Comparison of ENCODE assay signal across 8 mouse cellular contexts in the genomic region with DNA sequence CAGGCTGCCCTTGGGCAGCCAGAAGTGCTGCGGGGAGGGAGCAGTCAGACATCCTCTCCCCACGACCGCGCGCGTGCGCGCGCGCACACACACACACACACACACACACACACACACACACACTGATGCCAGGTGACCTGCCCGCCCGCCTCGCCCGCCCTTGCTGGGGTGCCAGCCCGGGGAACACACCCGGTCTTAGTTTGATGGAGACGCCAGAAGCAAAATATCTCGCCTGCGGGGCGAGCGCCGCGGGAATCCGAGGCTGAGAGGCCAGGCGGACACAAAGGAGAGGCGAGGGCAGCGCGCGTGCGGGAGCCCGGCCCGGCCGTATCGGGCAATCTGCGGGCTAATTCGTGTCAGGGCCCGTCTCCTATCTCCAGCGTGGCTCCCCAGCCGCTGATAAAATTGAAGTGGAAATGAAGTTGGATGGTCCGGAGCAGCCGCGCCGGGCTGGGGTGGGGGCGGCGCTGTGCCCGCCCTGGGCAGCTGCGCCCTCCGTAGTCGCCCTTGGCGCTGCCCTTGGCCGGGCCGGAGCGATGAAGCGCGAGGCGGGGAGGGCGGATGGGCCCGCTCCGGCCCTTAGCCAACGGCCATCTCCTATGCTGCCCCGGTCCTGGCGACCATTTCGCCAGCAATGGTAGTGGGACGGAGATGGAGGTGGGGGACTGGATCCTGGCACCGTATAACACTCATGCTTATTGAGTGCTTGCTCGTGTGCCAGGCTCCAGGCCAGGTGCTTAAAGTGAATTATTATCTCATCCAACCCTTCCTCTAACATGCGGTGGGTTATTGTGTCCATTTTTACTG.
DNase-seq lines count a peak whose midpoint lies in the region; ATAC-seq and TF ChIP-seq lines count a peak whose summit lies in the region.

No protein-coding gene starts in this region.

- TF ChIP-seq POLR2A in kidney, adult 2 months (IDR thresholded peaks at IDR 0.05; ENCODE audit: low read depth, low read length), result no peak
- TF ChIP-seq POLR2A in thymus, adult 2 months (IDR thresholded peaks at IDR 0.05; ENCODE audit: control insufficient read depth, extremely low read depth, insufficient read depth, low read length, poor library complexity), result no peak

- no peak for TF ChIP-seq CTCF in kidney, adult 2 months (conservative IDR thresholded peaks at IDR 0.05; ENCODE audit: insufficient read depth, insufficient read length, low read depth, low read length)
- no peak for TF ChIP-seq CTCF in forebrain, postnatal 0 days (IDR thresholded peaks at IDR 0.05; ENCODE audit: low read depth)
- no peak for TF ChIP-seq CTCF in thymus, adult 2 months (IDR thresholded peaks at IDR 0.05; ENCODE audit: borderline replicate concordance, control insufficient read depth, extremely low read depth, insufficient read depth, low read length, poor library complexity)

- peak; percentile 67 for ATAC-seq in forebrain, postnatal 0 days
- peak; percentile 76 for ATAC-seq in kidney, embryonic 14.5 days (ENCODE audit: low FRiP score, low TSS enrichment)
- peak; percentile 74 for ATAC-seq in midbrain, embryonic 11.5 days (ENCODE audit: low FRiP score)

- H3K27me3 ChIP-seq in kidney, adult 2 months (replicated peaks; ENCODE audit: control insufficient read depth, insufficient read depth, low read length), result no peaks in the 10 kb centered on the region
- H3K27me3 ChIP-seq in forebrain, postnatal 0 days (ENCODE audit: insufficient read depth, low read length), result no peaks in the 10 kb centered on the region; the same call in none of the 2 replicates
- H3K27me3 ChIP-seq in kidney, embryonic 14.5 days (ENCODE audit: control insufficient read depth, insufficient read depth, low read length), result peaks cover 19% of the 10 kb centered on the region; the same call in 1 of the 2 replicates
- H3K27me3 ChIP-seq in midbrain, embryonic 11.5 days (ENCODE audit: control insufficient read depth, insufficient read depth, low read length), result peaks cover 27% of the 10 kb centered on the region
- no peaks in the 10 kb centered on the region for H3K27me3 ChIP-seq in thymus, adult 2 months (ENCODE audit: control insufficient read depth, insufficient read depth, low read length)

- H3K4me2 ChIP-seq in forebrain, postnatal 0 days (ENCODE audit: low read depth), result peak overlapping the region; percentile 91
- H3K4me2 ChIP-seq in kidney, embryonic 14.5 days (replicated peaks; ENCODE audit: low read depth, low read length), result peak overlapping the region; percentile 69
- peak overlapping the region; percentile 70 for H3K4me2 ChIP-seq in midbrain, embryonic 11.5 days

- 2% methylated on average over 67 of the region's 67 CpGs for whole genome bisulfite sequencing in kidney, adult 2 months
- 2% methylated on average over 63 of the region's 67 CpGs for WGBS in forebrain, postnatal 0 days
- 2% methylated on average over 67 of the region's 67 CpGs for WGBS in kidney, embryonic 14.5 days
- WGBS in midbrain, embryonic 11.5 days, result 3% methylated on average over 59 of the region's 67 CpGs
- WGBS in thymus, adult 2 months, result 9% methylated on average over 66 of the region's 67 CpGs

- H3K4me1 ChIP-seq in kidney, adult 2 months (ENCODE audit: control insufficient read depth, insufficient read depth, low read length), result no peaks in the 10 kb centered on the region
- peaks cover 11% of the 10 kb centered on the region; the same call in 1 of the 2 replicates for H3K4me1 ChIP-seq in forebrain, postnatal 0 days (ENCODE audit: insufficient read depth)
- H3K4me1 ChIP-seq in kidney, embryonic 14.5 days (ENCODE audit: control insufficient read depth, insufficient read depth, low read length), result peaks cover 4% of the 10 kb centered on the region; the same call in 1 of the 2 replicates
- peaks cover 5% of the 10 kb centered on the region; the same call in 1 of the 2 replicates for H3K4me1 ChIP-seq in midbrain, embryonic 11.5 days (ENCODE audit: control insufficient read depth, insufficient read depth, low read length)
- no peaks in the 10 kb centered on the region for H3K4me1 ChIP-seq in thymus, adult 2 months (replicated peaks; ENCODE audit: control insufficient read depth, insufficient read depth, low read length)

- DNase-seq in kidney, adult 2 months, result peak; percentile 26
- no peak for DNase-seq in kidney, adult 8-10 months
- peak; percentile 59 to 73 for DNase-seq in cerebellum, adult 18-20 months
- peak; percentile 61 for DNase-seq in forebrain, postnatal 0 days
- peak; percentile 97 for DNase-seq in midbrain, embryonic 11.5 days (ENCODE audit: low spot score, missing footprints)
- no peak for DNase-seq in urinary bladder, postnatal 36 days (ENCODE audit: low spot score in 2 of 2)
- no peak for DNase-seq in thymus, adult 2 months

- no peaks in the 10 kb centered on the region for H3K36me3 ChIP-seq in kidney, adult 2 months (ENCODE audit: control insufficient read depth, insufficient read depth, low read length)
- no peaks in the 10 kb centered on the region for H3K36me3 ChIP-seq in forebrain, postnatal 0 days (ENCODE audit: insufficient read depth)
- no peaks in the 10 kb centered on the region for H3K36me3 ChIP-seq in kidney, embryonic 14.5 days (ENCODE audit: control insufficient read depth, insufficient read depth, low read length)
- H3K36me3 ChIP-seq in midbrain, embryonic 11.5 days (ENCODE audit: control insufficient read depth, insufficient read depth, low read length), result no peaks in the 10 kb centered on the region
- no peaks in the 10 kb centered on the region for H3K36me3 ChIP-seq in thymus, adult 2 months (ENCODE audit: control insufficient read depth, insufficient read depth, low read length)

- peak overlapping the region; percentile 83 for H3K9ac ChIP-seq in forebrain, postnatal 0 days
- peak overlapping the region; percentile 57 for H3K9ac ChIP-seq in kidney, embryonic 14.5 days (ENCODE audit: low read depth, low read length)
- peak overlapping the region; percentile 73 for H3K9ac ChIP-seq in midbrain, embryonic 11.5 days (ENCODE audit: low read length)

- H3K27ac ChIP-seq in kidney, adult 2 months (ENCODE audit: insufficient read depth, low read depth, low read length), result 0 out of 2 replicates have a peak overlapping the region, but pooled peaks have one; percentile 10
- no peak overlapping the region; the same call in 1 of the 2 replicates for H3K27ac ChIP-seq in forebrain, postnatal 0 days (ENCODE audit: low read depth, low read length)
- H3K27ac ChIP-seq in kidney, embryonic 14.5 days (ENCODE audit: low read depth, low read length), result no peak overlapping the region
- H3K27ac ChIP-seq in midbrain, embryonic 11.5 days (ENCODE audit: low read depth, low read length), result 0 out of 2 replicates have a peak overlapping the region, but pooled peaks have one; percentile 25
- H3K27ac ChIP-seq in thymus, adult 2 months (ENCODE audit: control insufficient read depth, insufficient read depth, low read length), result no peak overlapping the region

- peak overlapping the region; percentile 24; the same call in 1 of the 2 replicates for H3K4me3 ChIP-seq in kidney, adult 2 months (ENCODE audit: insufficient read depth, low read depth, low read length)
- peak overlapping the region; percentile 57 for H3K4me3 ChIP-seq in forebrain, postnatal 0 days (ENCODE audit: low read depth, low read length)
- H3K4me3 ChIP-seq in kidney, embryonic 14.5 days (ENCODE audit: low read length), result peak overlapping the region; percentile 41
- H3K4me3 ChIP-seq in midbrain, embryonic 11.5 days (ENCODE audit: low read depth, low read length), result peak overlapping the region; percentile 39
- H3K4me3 ChIP-seq in thymus, adult 2 months (ENCODE audit: control insufficient read depth, insufficient read depth, low read length), result no peak overlapping the region

- H3K9me3 ChIP-seq in forebrain, postnatal 0 days (ENCODE audit: low read length), result no peaks in the 10 kb centered on the region
- 0 out of 2 replicates have a peak, but pooled peaks cover 4% of the 10 kb centered on the region for H3K9me3 ChIP-seq in kidney, embryonic 14.5 days (ENCODE audit: control insufficient read depth, low read length)
- H3K9me3 ChIP-seq in midbrain, embryonic 11.5 days (ENCODE audit: control insufficient read depth, low read length), result no peaks in the 10 kb centered on the region; the same call in 1 of the 2 replicates

Comparison
In these comparisons a context has a peak if more than half of its experiments do, and no peak if none do; other contexts are left out.
1. DNase-seq: peak in kidney, adult 2 months (single experiment), cerebellum, adult 18-20 months (2 of 2), forebrain, postnatal 0 days (single experiment) and midbrain, embryonic 11.5 days (single experiment); none in kidney, adult 8-10 months (0 of 2), urinary bladder, postnatal 36 days (0 of 2) and thymus, adult 2 months (single experiment).
2. H3K27ac ChIP-seq: peak in kidney, adult 2 months (single experiment) and midbrain, embryonic 11.5 days (single experiment); none in forebrain, postnatal 0 days (single experiment), kidney, embryonic 14.5 days (single experiment) and thymus, adult 2 months (single experiment).
3. Peak in every context shown above with its lines, with median percentiles within 50 percentile points of each other: ATAC-seq, H3K4me2 ChIP-seq and H3K9ac ChIP-seq.